Mouse (Mus musculus): ENCODE measurements around the gene Iqcf4. TPM values are rescaled to one million over a fixed set of nuclear protein-coding genes. Genes with fewer than 3 reads are reported as not detected.
"Not testable (repeated sequence)": the region's sequence is repeated elsewhere in the genome, so short reads cannot be mapped to it uniquely, and the experiment has no call there.

Gene Iqcf4
- polyA plus RNA-seq, 1 experiment: not detected

GRCm38 (mm10) chr9:106610727-106611126 lies 39.9 kb upstream of the Iqcf4 start:
- Histone ChIP-seq H3K4me2 (ENCODE audit: low read depth) (no peak overlapping the region), H3K79me2 (ENCODE audit: control insufficient read depth, insufficient read depth) (no peaks in the 10 kb centered on the region), H3K36me3 (ENCODE audit: control insufficient read depth, insufficient read depth) (no peaks in the 10 kb centered on the region), H3ac (ENCODE audit: control insufficient read depth, insufficient read length) (no peak overlapping the region), H3K27me3 (ENCODE audit: control insufficient read depth, insufficient read depth, insufficient read length) (peaks cover 49% of the 10 kb centered on the region), H3K4me3 (no peak overlapping the region)
- no peak for TF ChIP-seq MAX (IDR thresholded peaks at IDR 0.05; ENCODE audit: low read depth)
- TF ChIP-seq MYOD1 (IDR thresholded peaks at IDR 0.05; ENCODE audit: control insufficient read depth in 1 of 3, insufficient read length in 2 of 3, low read depth in 2 of 3): no peak

GRCm38 (mm10) chr9:106600546-106600945 lies 29.8 kb upstream of the Iqcf4 start:
- H3K27me3 ChIP-seq (ENCODE audit: control insufficient read depth, insufficient read depth, insufficient read length): peaks cover 7% of the 10 kb centered on the region

GRCm38 (mm10) chr9:106598466-106598865 lies 27.7 kb upstream of the Iqcf4 start:
- Histone ChIP-seq H3K4me2 (ENCODE audit: low read depth) (no peak overlapping the region), H3K79me2 (ENCODE audit: control insufficient read depth, insufficient read depth) (no peaks in the 10 kb centered on the region), H3K27me3 (ENCODE audit: control insufficient read depth, insufficient read depth, insufficient read length) (peaks cover 7% of the 10 kb centered on the region), H3ac (ENCODE audit: control insufficient read depth, insufficient read length) (no peak overlapping the region), H3K36me3 (ENCODE audit: control insufficient read depth, insufficient read depth) (no peaks in the 10 kb centered on the region), H3K4me3 (no peak overlapping the region)
- no peak for TF ChIP-seq TCF3 (IDR thresholded peaks at IDR 0.05; ENCODE audit: insufficient read length, low read depth)
- TF ChIP-seq POLR2AphosphoS2 (IDR thresholded peaks at IDR 0.05; ENCODE audit: insufficient read length, low read depth): no peak
- no peak for TF ChIP-seq E2F4 (IDR thresholded peaks at IDR 0.05; ENCODE audit: insufficient read depth)
- TF ChIP-seq MYOD1 (IDR thresholded peaks at IDR 0.05; ENCODE audit: control insufficient read depth in 1 of 3, insufficient read length in 2 of 3, low read depth in 2 of 3): no peak

More at GRCm38 (mm10) chr9:106600546-106600945, 29.8 kb upstream of the Iqcf4 start:
- Histone ChIP-seq H3K4me3 (no peak overlapping the region), H3K79me2 (ENCODE audit: control insufficient read depth, insufficient read depth) (no peaks in the 10 kb centered on the region), H3K4me2 (ENCODE audit: low read depth) (no peak overlapping the region), H3K36me3 (ENCODE audit: control insufficient read depth, insufficient read depth) (no peaks in the 10 kb centered on the region), H3ac (ENCODE audit: control insufficient read depth, insufficient read length) (no peak overlapping the region)
- TF ChIP-seq MYOG (IDR thresholded peaks at IDR 0.05; ENCODE audit: control insufficient read depth in 1 of 3, insufficient read depth in 1 of 3, insufficient read length in 2 of 3, low read depth in 2 of 3): no peak
- no peak for TF ChIP-seq REST (IDR thresholded peaks at IDR 0.05; ENCODE audit: insufficient read depth, insufficient read length)
- no peak for TF ChIP-seq POLR2A (IDR thresholded peaks at IDR 0.05; ENCODE audit: insufficient read length, low read depth)
- TF ChIP-seq CEBPB (IDR thresholded peaks at IDR 0.05; ENCODE audit: insufficient read depth, poor library complexity, severe bottlenecking): no peak
- no peak for TF ChIP-seq TCF3 (IDR thresholded peaks at IDR 0.05; ENCODE audit: insufficient read length, low read depth)
- no peak for TF ChIP-seq MAX (IDR thresholded peaks at IDR 0.05; ENCODE audit: low read depth)
- no peak for TF ChIP-seq USF1 (IDR thresholded peaks at IDR 0.05; ENCODE audit: low read depth)

- Histone ChIP-seq H3K4me3 (no peak overlapping the region), H3K4me2 (ENCODE audit: low read depth) (no peak overlapping the region), H3K79me2 (ENCODE audit: control insufficient read depth, insufficient read depth) (no peaks in the 10 kb centered on the region), H3ac (ENCODE audit: control insufficient read depth, insufficient read length) (no peak overlapping the region), H3K27me3 (ENCODE audit: control insufficient read depth, insufficient read depth, insufficient read length) (peaks cover 7% of the 10 kb centered on the region), H3K36me3 (ENCODE audit: control insufficient read depth, insufficient read depth) (no peaks in the 10 kb centered on the region)
- TF ChIP-seq E2F4 (IDR thresholded peaks at IDR 0.05; ENCODE audit: insufficient read depth) (no peak), POLR2AphosphoS2 (IDR thresholded peaks at IDR 0.05; ENCODE audit: insufficient read length, low read depth) (no peak), MYOG (IDR thresholded peaks at IDR 0.05; ENCODE audit: control insufficient read depth in 1 of 3, insufficient read depth in 1 of 3, insufficient read length in 2 of 3, low read depth in 2 of 3) (no peak), REST (IDR thresholded peaks at IDR 0.05; ENCODE audit: insufficient read depth, insufficient read length) (no peak), SRF (IDR thresholded peaks at IDR 0.05; ENCODE audit: control insufficient read depth, insufficient read length, low read depth) (no peak), TCF12 (IDR thresholded peaks at IDR 0.05; ENCODE audit: insufficient read depth, poor library complexity, severe bottlenecking) (no peak), POLR2A (IDR thresholded peaks at IDR 0.05; ENCODE audit: insufficient read length, low read depth) (no peak), MYOD1 (IDR thresholded peaks at IDR 0.05; ENCODE audit: control insufficient read depth in 1 of 3, insufficient read length in 2 of 3, low read depth in 2 of 3) (no peak), MAX (IDR thresholded peaks at IDR 0.05; ENCODE audit: low read depth) (no peak), USF1 (IDR thresholded peaks at IDR 0.05; ENCODE audit: low read depth) (no peak), CEBPB (IDR thresholded peaks at IDR 0.05; ENCODE audit: insufficient read depth, poor library complexity, severe bottlenecking) (no peak)
Measured at GRCm38 (mm10) chr9:106595836-106596235, 25.0 kb upstream of the Iqcf4 start.

GRCm38 (mm10) chr9:106595402-106595801 lies 24.6 kb upstream of the Iqcf4 start:
- H3K36me3 ChIP-seq (ENCODE audit: control insufficient read depth, insufficient read depth); H3K4me2 ChIP-seq (ENCODE audit: low read depth); H3K4me3 ChIP-seq; H3ac ChIP-seq (ENCODE audit: control insufficient read depth, insufficient read length); H3K79me2 ChIP-seq (ENCODE audit: control insufficient read depth, insufficient read depth); H3K27me3 ChIP-seq (ENCODE audit: control insufficient read depth, insufficient read depth, insufficient read length): not testable (repeated sequence)

- Histone ChIP-seq H3K4me2 (ENCODE audit: low read depth) (no peak overlapping the region), H3K36me3 (ENCODE audit: control insufficient read depth, insufficient read depth) (no peaks in the 10 kb centered on the region), H3ac (ENCODE audit: control insufficient read depth, insufficient read length) (no peak overlapping the region), H3K4me3 (no peak overlapping the region), H3K79me2 (ENCODE audit: control insufficient read depth, insufficient read depth) (no peaks in the 10 kb centered on the region), H3K27me3 (ENCODE audit: control insufficient read depth, insufficient read depth, insufficient read length) (no peaks in the 10 kb centered on the region)
- TF ChIP-seq TCF3 (IDR thresholded peaks at IDR 0.05; ENCODE audit: insufficient read length, low read depth): no peak
Measured at GRCm38 (mm10) chr9:106592158-106592557, 21.4 kb upstream of the Iqcf4 start.
